Mouse (Mus musculus) thymus, adult 2 months (tissue): ENCODE data around the gene Slc38a4.

Experiments used
- CTCF ChIP-seq: fragments of 200-500 bp; IDR thresholded peaks from 2 replicates; pipeline ENCODE4 v1.5.1; 2012; ENCODE audit warnings: mild to moderate bottlenecking, control low read depth, low read length, moderate library complexity, borderline replicate concordance; ENCODE audit not compliant: control insufficient read depth, poor library complexity, insufficient read depth; ENCODE audit errors: extremely low read depth
- POLR2A ChIP-seq: fragments of 200-500 bp; IDR thresholded peaks from 2 replicates; pipeline ENCODE4 v1.6.1; 2012; ENCODE audit warnings: mild to moderate bottlenecking, low read length, control low read depth, moderate library complexity; ENCODE audit not compliant: control insufficient read depth, poor library complexity, insufficient read depth; ENCODE audit errors: extremely low read depth

DNA sequence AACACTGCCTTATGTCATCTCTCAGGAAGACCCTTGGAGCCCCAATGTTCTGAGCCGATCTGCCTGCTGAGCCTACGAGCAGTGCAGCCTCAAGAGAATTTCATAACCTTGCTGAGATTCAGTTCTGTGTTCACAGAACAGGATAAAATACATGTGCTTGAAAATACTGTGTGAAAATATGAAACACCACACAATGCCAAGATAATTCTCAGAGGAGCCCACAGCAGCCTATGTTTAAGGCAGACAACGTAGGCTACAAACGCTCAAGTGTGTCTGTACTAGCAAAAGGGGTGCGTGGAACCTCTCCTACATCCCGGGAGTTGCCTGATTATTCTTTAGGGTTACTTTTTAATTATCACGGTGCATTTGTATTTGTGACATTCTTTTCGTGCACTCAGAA lies 92.4 kb downstream of the Slc38a4 start:
- TF ChIP-seq POLR2A (no peak), CTCF (no peak)
